ENCODE assay signal across 22 mouse cellular contexts in genomic region chr2:26044216-26044615, GRCm38 (mm10). TPM values are rescaled to one million over a fixed set of nuclear protein-coding genes. Genes with fewer than 3 reads are reported as not detected.
DNase-seq lines count a peak whose midpoint lies in the region; ATAC-seq lines count a peak whose summit lies in the region.
"Had no signal": no experiment of that assay in that cellular context is flagged by ENCODE, and none has a peak within 500 bp of the region (broad histone marks: within the 10 kb centered on the region; RNA-seq: fewer than 3 reads in every experiment).

No protein-coding gene starts in this region.

- H3K4me1 ChIP-seq in hindbrain, embryonic 16.5 days (ENCODE audit: control insufficient read depth, insufficient read depth, low read depth, low read length), result peaks cover 10% of the 10 kb centered on the region
- H3K4me1 ChIP-seq in hindbrain, embryonic 12.5 days, result no peaks in the 10 kb centered on the region
- H3K4me1 ChIP-seq: forebrain, embryonic 12.5 days had no signal

- H3K27me3 ChIP-seq in hindbrain, embryonic 16.5 days (replicated peaks; ENCODE audit: control insufficient read depth, insufficient read depth, low read length), result no peaks in the 10 kb centered on the region
- H3K27me3 ChIP-seq in hindbrain, embryonic 12.5 days, result 0 out of 2 replicates have a peak, but pooled peaks cover 2% of the 10 kb centered on the region

- 0 out of 2 replicates have a peak overlapping the region, but pooled peaks have one; percentile 13 for H3K27ac ChIP-seq in hindbrain, embryonic 16.5 days (ENCODE audit: low read depth, low read length)
- no peak overlapping the region for H3K27ac ChIP-seq in hindbrain, embryonic 12.5 days
- H3K27ac ChIP-seq: forebrain, embryonic 12.5 days; heart, embryonic 10.5 days; liver, embryonic 13.5 days had no signal

- no peaks in the 10 kb centered on the region for H3K9me3 ChIP-seq in hindbrain, embryonic 16.5 days (ENCODE audit: control insufficient read depth, low read length)
- H3K9me3 ChIP-seq in hindbrain, embryonic 12.5 days (replicated peaks), result no peaks in the 10 kb centered on the region
- H3K9me3 ChIP-seq: forebrain, embryonic 12.5 days; heart, embryonic 10.5 days; liver, embryonic 13.5 days had no signal

- H3K9ac ChIP-seq in hindbrain, embryonic 16.5 days (ENCODE audit: low read depth, low read length), result no peak overlapping the region
- no peak overlapping the region for H3K9ac ChIP-seq in hindbrain, embryonic 12.5 days
- H3K9ac ChIP-seq: forebrain, embryonic 12.5 days; liver, embryonic 13.5 days had no signal

- WGBS in hindbrain, embryonic 16.5 days, result 56% methylated on average over 9 of the region's 9 CpGs
- 82% methylated on average over 9 of the region's 9 CpGs for WGBS in hindbrain, embryonic 12.5 days

- peak; percentile 80 to 86 for DNase-seq in cerebellum, postnatal 10 days
- no peak for DNase-seq in cerebellum, postnatal 25 days
- DNase-seq in MN1 (ENCODE audit: low spot score), result peak; percentile 47
- peak; percentile 45 for DNase-seq in layer of hippocampus, adult 9-11 months
- DNase-seq in spleen, postnatal 36 days (ENCODE audit: low spot score in 2 of 2), result no peak
- DNase-seq: adrenal gland, postnatal 36 days; cerebellum, adult 11-12 months; gastrocnemius, postnatal 10 days; heart, postnatal 4 days; kidney, adult 11 months; kidney, postnatal 4 days; liver, embryonic 13.5 days; lung, adult 2 months; lung, postnatal 14 days; thymus, postnatal 14 days had no signal

- H3K4me3 ChIP-seq in hindbrain, embryonic 16.5 days (ENCODE audit: low read length), result no peak overlapping the region
- H3K4me3 ChIP-seq in hindbrain, embryonic 12.5 days, result no peak overlapping the region
- H3K4me3 ChIP-seq: forebrain, embryonic 12.5 days; heart, embryonic 10.5 days; liver, embryonic 13.5 days; megakaryocyte, embryonic 14.5 days had no signal

- no peak for ATAC-seq in hindbrain, embryonic 16.5 days
- ATAC-seq in hindbrain, embryonic 12.5 days (ENCODE audit: low FRiP score), result no peak
- ATAC-seq: midbrain, embryonic 16.5 days; Patski had no signal

- H3K4me2 ChIP-seq in hindbrain, embryonic 16.5 days (ENCODE audit: low read length), result no peak overlapping the region
- H3K4me2 ChIP-seq in hindbrain, embryonic 12.5 days (replicated peaks), result no peak overlapping the region
- H3K4me2 ChIP-seq: forebrain, embryonic 12.5 days; liver, embryonic 13.5 days had no signal

- H3K36me3 ChIP-seq in hindbrain, embryonic 16.5 days (ENCODE audit: control insufficient read depth, insufficient read depth, low read length), result no peaks in the 10 kb centered on the region
- no peaks in the 10 kb centered on the region for H3K36me3 ChIP-seq in hindbrain, embryonic 12.5 days
- H3K36me3 ChIP-seq: forebrain, embryonic 12.5 days; heart, embryonic 10.5 days; liver, embryonic 13.5 days had no signal

RNA-seq across cellular contexts. Expression of gene Ubac1, which starts 22.7 kb away (rescaled TPM):
- polyA plus RNA-seq in hindbrain, embryonic 16.5 days (2015; fragmentation: Nextera tagmentation; extraction: Ambion mirVana), result 139 and 141 TPM in 2 replicates
- polyA plus RNA-seq in hindbrain, embryonic 12.5 days (2016; fragmentation: Nextera tagmentation; extraction: Ambion mirVana), result 98.4 and 102 TPM in 2 replicates

Comparison
In these comparisons a context has a peak if more than half of its experiments do, and no peak if none do; other contexts are left out.
1. DNase-seq: peak in cerebellum, postnatal 10 days (2 of 2), MN1 (single experiment) and layer of hippocampus, adult 9-11 months (single experiment); none in cerebellum, postnatal 25 days (0 of 2) and spleen, postnatal 36 days (0 of 2).